Mouse (Mus musculus): Measurements from ENCODE around the gene Ctnna3.

DNA sequence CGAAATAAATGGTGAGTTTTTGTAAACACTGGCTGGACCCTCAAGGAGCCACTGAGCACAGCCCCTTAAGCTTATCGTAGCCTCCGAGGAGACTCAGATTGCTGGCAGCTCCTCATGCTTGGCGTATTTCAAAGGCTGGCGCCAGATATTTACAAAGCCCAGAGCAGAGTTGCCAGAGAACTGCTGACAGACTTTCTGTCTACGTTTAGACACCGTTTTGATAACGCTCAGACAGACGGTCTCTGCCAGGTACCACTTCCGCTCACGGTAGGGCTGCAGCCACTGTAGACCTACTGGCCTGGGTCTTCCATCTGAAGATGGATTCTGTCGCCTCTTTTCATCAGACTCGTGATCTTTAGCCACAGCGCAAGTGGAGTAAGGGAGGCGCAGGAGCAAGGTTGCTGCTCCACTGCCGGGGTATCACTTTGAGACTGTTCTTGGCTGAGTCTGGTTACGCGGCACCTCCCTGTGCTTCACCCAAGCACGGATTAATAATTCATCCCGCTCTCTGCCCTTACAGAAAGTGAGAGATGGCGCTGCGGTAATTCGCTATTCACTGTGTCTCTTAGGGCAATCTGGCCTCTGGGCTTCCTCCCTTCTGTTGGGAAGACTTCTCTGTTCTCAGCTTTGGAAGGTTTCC is 456.7 kb downstream of the Ctnna3 start:
- no peak for TF ChIP-seq POLR2A (IDR thresholded peaks at IDR 0.05; ENCODE audit: borderline replicate concordance, extremely low read depth, insufficient read depth, insufficient read length, poor library complexity, severe bottlenecking)
- no peak for TF ChIP-seq CTCF (IDR thresholded peaks at IDR 0.05; ENCODE audit: borderline replicate concordance, extremely low read depth, insufficient read depth, insufficient read length)

All from brain, embryonic 14.5 days (tissue).